Mouse (Mus musculus): ENCODE results near the gene Rgs9.
A peak's percentile ranks its signal among the peaks of the same experiment; 100 is the strongest.

DNA sequence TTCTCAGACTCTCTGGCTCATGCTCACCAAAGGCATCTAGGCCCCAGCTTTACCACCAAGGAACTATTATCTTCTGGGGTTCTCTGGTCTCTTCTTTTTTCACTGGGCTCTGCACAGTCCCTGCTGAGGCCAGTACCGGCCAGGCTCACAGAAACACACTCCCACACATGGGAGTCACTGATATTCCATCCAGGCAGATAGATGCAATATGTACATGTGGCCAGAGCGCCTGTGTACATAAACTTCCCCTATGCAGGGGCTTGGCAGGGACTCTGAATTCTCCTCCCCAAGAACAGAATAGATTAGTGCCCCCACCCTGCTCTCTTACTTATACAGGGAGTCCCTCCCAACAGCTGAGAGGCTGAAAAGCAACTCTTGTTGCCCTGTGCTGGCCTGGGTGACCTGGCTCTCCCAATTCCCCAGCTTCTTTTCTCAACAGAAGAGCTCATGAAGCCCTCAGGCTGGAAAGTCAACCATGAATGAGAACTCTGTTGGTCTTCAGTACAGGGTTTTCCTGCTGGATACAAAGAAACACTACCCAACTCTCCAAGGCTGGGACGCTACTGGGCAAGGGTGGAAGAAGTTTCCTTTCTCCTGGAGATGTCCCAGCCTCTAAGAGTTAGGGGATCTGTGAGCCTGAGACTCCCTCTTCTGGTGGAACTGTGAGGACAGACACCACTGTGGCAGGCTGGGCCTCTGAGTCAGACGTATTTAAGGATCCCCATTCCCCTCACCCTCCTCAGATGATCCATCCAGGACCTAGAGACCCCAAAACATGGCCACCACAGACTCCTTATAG lies 76.5 kb downstream of the Rgs9 start:
- TF ChIP-seq POLR2A (IDR thresholded peaks at IDR 0.05; ENCODE audit: borderline replicate concordance, extremely low read depth, insufficient read depth, insufficient read length, poor library complexity, severe bottlenecking) (no peak), CTCF (IDR thresholded peaks at IDR 0.05; ENCODE audit: borderline replicate concordance, extremely low read depth, insufficient read depth, insufficient read length) (peak; percentile 60)

Measured in brain, embryonic 14.5 days (tissue).